8 mouse cellular contexts compared by ENCODE assay signal in the genomic region with DNA sequence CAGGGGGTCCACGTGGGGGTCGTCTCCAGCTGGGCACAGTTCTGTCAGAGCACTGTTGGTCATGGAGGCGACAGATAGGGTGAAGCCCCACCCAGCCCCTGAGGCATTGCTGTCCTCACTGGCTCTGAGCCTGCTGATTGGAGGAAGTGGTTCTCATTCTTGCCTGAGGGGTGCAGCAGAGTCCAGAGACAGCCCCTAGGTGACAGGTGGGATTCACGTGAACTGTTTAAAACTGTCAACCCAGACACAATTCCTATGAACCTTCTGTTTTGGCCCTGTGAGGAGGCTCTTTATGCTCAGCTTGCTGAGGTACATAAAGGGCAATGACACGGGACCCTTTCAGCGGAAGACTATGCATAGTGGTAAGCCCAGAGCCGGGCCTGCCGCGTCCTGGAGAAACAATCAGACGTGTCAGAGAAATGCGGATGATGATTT.
DNase-seq lines count a peak whose midpoint lies in the region; ATAC-seq and TF ChIP-seq lines count a peak whose summit lies in the region.

No protein-coding gene starts in this region.

- no peaks in the 10 kb centered on the region for H3K36me3 ChIP-seq in intestine, postnatal 0 days (ENCODE audit: control insufficient read depth, insufficient read depth)
- no peaks in the 10 kb centered on the region for H3K36me3 ChIP-seq in intestine, embryonic 15.5 days
- no peaks in the 10 kb centered on the region for H3K36me3 ChIP-seq in forebrain, embryonic 11.5 days (ENCODE audit: control insufficient read depth, insufficient read depth, low read length)

- H3K4me1 ChIP-seq in intestine, postnatal 0 days (replicated peaks; ENCODE audit: control insufficient read depth, insufficient read depth, low read length): no peaks in the 10 kb centered on the region
- H3K4me1 ChIP-seq in intestine, embryonic 15.5 days (replicated peaks): 0 out of 2 replicates have a peak, but pooled peaks cover 2% of the 10 kb centered on the region
- H3K4me1 ChIP-seq in forebrain, embryonic 11.5 days (replicated peaks; ENCODE audit: control insufficient read depth, insufficient read depth, low read length): peaks cover 5% of the 10 kb centered on the region

- no peak overlapping the region for H3K9ac ChIP-seq in intestine, postnatal 0 days (ENCODE audit: low read depth, low read length)
- no peak overlapping the region for H3K9ac ChIP-seq in intestine, embryonic 15.5 days
- no peak overlapping the region for H3K9ac ChIP-seq in forebrain, embryonic 11.5 days (ENCODE audit: low read length)

- H3K27ac ChIP-seq in intestine, postnatal 0 days (ENCODE audit: low read depth, low read length): no peak overlapping the region
- H3K27ac ChIP-seq in intestine, embryonic 15.5 days: no peak overlapping the region
- no peak overlapping the region for H3K27ac ChIP-seq in forebrain, embryonic 11.5 days (ENCODE audit: low read depth, low read length)
- H3K27ac ChIP-seq in layer of hippocampus, adult 2 months: peak overlapping the region; percentile 4

- DNase-seq in forebrain, embryonic 11.5 days (ENCODE audit: low spot score): no peak
- peak in 1 of 2 experiments; percentile 27 for DNase-seq in layer of hippocampus, adult 2 months (ENCODE audit: low spot score in 2 of 2)
- DNase-seq in testis, postnatal 10 days (ENCODE audit: low spot score): no peak
- no peak for DNase-seq in cerebellum, postnatal 36 days

- TF ChIP-seq CTCF in intestine, postnatal 0 days (IDR thresholded peaks at IDR 0.05; ENCODE audit: low read depth): peak; percentile 25; the same call in 1 of the 2 replicates
- peak; percentile 69 for TF ChIP-seq CTCF in layer of hippocampus, adult 2 months (conservative IDR thresholded peaks at IDR 0.05)

- ATAC-seq in intestine, postnatal 0 days: no peak
- no peak for ATAC-seq in intestine, embryonic 15.5 days
- ATAC-seq in forebrain, embryonic 11.5 days (replicated peaks; ENCODE audit: low FRiP score): peak; percentile 57
- peak; percentile 94 for ATAC-seq in megakaryocyte-erythroid progenitor cell, adult 5-6 weeks (replicated peaks; ENCODE audit: low FRiP score, low TSS enrichment, poor library complexity, severe bottlenecking)
- ATAC-seq in inflammation-experienced regulatory T-cells, adult 6 months: no peak

- H3K9me3 ChIP-seq in intestine, postnatal 0 days (ENCODE audit: control insufficient read depth): no peaks in the 10 kb centered on the region
- no peaks in the 10 kb centered on the region for H3K9me3 ChIP-seq in intestine, embryonic 15.5 days
- no peaks in the 10 kb centered on the region for H3K9me3 ChIP-seq in forebrain, embryonic 11.5 days (ENCODE audit: control insufficient read depth, low read length)

- 70% methylated on average over 11 of the region's 11 CpGs for WGBS in intestine, postnatal 0 days
- WGBS in intestine, embryonic 15.5 days: 64% methylated on average over 11 of the region's 11 CpGs
- WGBS in forebrain, embryonic 11.5 days: 60% methylated on average over 11 of the region's 11 CpGs

- H3K4me3 ChIP-seq in intestine, postnatal 0 days (ENCODE audit: low read depth, low read length): no peak overlapping the region
- no peak overlapping the region for H3K4me3 ChIP-seq in intestine, embryonic 15.5 days (replicated peaks)
- no peak overlapping the region for H3K4me3 ChIP-seq in forebrain, embryonic 11.5 days (ENCODE audit: low read depth, low read length)
- H3K4me3 ChIP-seq in layer of hippocampus, adult 2 months: peak overlapping the region; percentile 27

- no peaks in the 10 kb centered on the region for H3K27me3 ChIP-seq in intestine, postnatal 0 days (replicated peaks; ENCODE audit: control insufficient read depth, insufficient read depth, low read length)
- no peaks in the 10 kb centered on the region for H3K27me3 ChIP-seq in intestine, embryonic 15.5 days (replicated peaks)
- H3K27me3 ChIP-seq in forebrain, embryonic 11.5 days (ENCODE audit: control insufficient read depth, insufficient read depth, low read length): no peaks in the 10 kb centered on the region

- H3K4me2 ChIP-seq in intestine, postnatal 0 days (replicated peaks; ENCODE audit: low read depth): no peak overlapping the region
- no peak overlapping the region for H3K4me2 ChIP-seq in intestine, embryonic 15.5 days (replicated peaks)
- H3K4me2 ChIP-seq in forebrain, embryonic 11.5 days (ENCODE audit: low read depth, low read length, severe bottlenecking): no peak overlapping the region

Comparison
In these comparisons a context has a peak if more than half of its experiments do, and no peak if none do; other contexts are left out.
1. ATAC-seq: peak in forebrain, embryonic 11.5 days (single experiment) and megakaryocyte-erythroid progenitor cell, adult 5-6 weeks (single experiment); none in intestine, postnatal 0 days (single experiment), intestine, embryonic 15.5 days (single experiment) and inflammation-experienced regulatory T-cells, adult 6 months (single experiment).